In the genomic region with DNA sequence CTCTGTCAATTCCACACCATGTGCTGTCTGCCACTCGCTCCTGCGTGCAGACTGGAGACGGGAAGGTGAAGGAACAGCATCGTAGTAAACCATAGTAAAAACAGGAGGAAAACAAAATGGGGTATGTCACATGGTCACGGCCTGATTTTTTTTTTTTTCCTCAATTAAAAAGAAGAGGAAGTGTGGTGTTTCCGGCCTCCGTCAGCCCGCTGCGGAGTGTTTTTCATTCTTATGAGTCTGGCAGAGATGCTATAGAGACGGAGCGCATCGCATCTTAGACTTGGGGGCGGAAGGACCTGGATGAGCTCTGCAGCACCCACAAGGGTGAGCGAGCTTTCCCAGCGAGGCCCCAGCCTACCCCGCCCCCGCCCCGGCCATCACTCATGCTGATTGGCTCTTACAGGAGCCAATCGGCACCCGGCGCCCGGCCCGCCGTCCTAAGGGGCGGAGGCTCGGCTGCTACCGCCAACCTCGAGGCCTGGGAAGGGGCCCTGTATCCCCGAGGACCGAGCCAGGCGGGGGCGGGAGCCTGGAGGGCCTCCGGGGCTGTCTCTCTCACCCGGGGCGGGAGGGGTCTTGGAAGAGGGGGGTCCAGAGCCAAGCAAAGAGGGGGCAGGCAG, we compare ENCODE assay signal across 8 mouse cellular contexts. TPM values are rescaled to one million over a fixed set of nuclear protein-coding genes. Genes with fewer than 3 reads are reported as not detected.
DNase-seq lines count a peak whose midpoint lies in the region; ATAC-seq lines count a peak whose summit lies in the region.

No protein-coding gene starts in this region.

- peak overlapping the region; percentile 82 for H3K9ac ChIP-seq in hindbrain, embryonic 12.5 days

- H3K27me3 ChIP-seq in hindbrain, embryonic 12.5 days = no peaks in the 10 kb centered on the region

- DNase-seq in NIH3T3 (ENCODE audit: low read depth) = peak; percentile 98
- peak; percentile 94 to 96 for DNase-seq in cerebellum, postnatal 10 days
- peak; percentile 87 to 88 for DNase-seq in frontal cortex, postnatal 10 days (ENCODE audit: low spot score in 2 of 2)
- peak; percentile 86 to 89 for DNase-seq in layer of hippocampus, postnatal 36 days
- peak; percentile 84 for DNase-seq in lung, postnatal 25 days (ENCODE audit: low spot score)
- peak; percentile 78 for DNase-seq in retina, adult 2 months (ENCODE audit: low read depth, low spot score)
- DNase-seq in thymus, postnatal 25 days = peak; percentile 82

- peak overlapping the region; percentile 70 for H3K4me3 ChIP-seq in hindbrain, embryonic 12.5 days

- peak overlapping the region; percentile 64 for H3K4me2 ChIP-seq in hindbrain, embryonic 12.5 days (replicated peaks)

- peak overlapping the region; percentile 95 for H3K27ac ChIP-seq in hindbrain, embryonic 12.5 days

- ATAC-seq in hindbrain, embryonic 12.5 days (ENCODE audit: low FRiP score) = peak; percentile 99

- H3K36me3 ChIP-seq in hindbrain, embryonic 12.5 days = peaks cover 5% of the 10 kb centered on the region; the same call in 1 of the 2 replicates

- under 1% methylated on average over 35 of the region's 35 CpGs for WGBS in hindbrain, embryonic 12.5 days

- H3K4me1 ChIP-seq in hindbrain, embryonic 12.5 days = peaks cover 38% of the 10 kb centered on the region

- H3K9me3 ChIP-seq in hindbrain, embryonic 12.5 days (replicated peaks) = no peaks in the 10 kb centered on the region

RNA-seq across cellular contexts. Expression of gene Irs1, which starts 8.1 kb away (rescaled TPM):
- 17.8 and 18.2 TPM in 2 replicates for polyA plus RNA-seq in hindbrain, embryonic 12.5 days (2016; fragmentation: Nextera tagmentation; extraction: Ambion mirVana)
- total RNA-seq in layer of hippocampus, postnatal 36 days (2021) = 10 to 100 TPM; 18.2 to 21.4 TPM

RNA-seq across cellular contexts. Expression of gene Rhbdd1, which starts 33.1 kb away (rescaled TPM):
- polyA plus RNA-seq in hindbrain, embryonic 12.5 days (2016; fragmentation: Nextera tagmentation; extraction: Ambion mirVana) = 7.2 and 7.9 TPM in 2 replicates
- 1 to 10 TPM; 7.7 to 7.8 TPM for total RNA-seq in layer of hippocampus, postnatal 36 days (2021)

RNA-seq across cellular contexts. Expression of gene Gm9747, which starts 50.2 kb away (rescaled TPM):
- polyA plus RNA-seq in hindbrain, embryonic 12.5 days (2016; fragmentation: Nextera tagmentation; extraction: Ambion mirVana) = 37.5 and 37.6 TPM in 2 replicates
- total RNA-seq in layer of hippocampus, postnatal 36 days (2021) = not detected

Comparison
In these comparisons a context has a peak if more than half of its experiments do, and no peak if none do; other contexts are left out.
1. Peak in every context shown above with its lines: DNase-seq, ATAC-seq, H3K4me3 ChIP-seq and H3K27ac ChIP-seq.